Mouse (Mus musculus) megakaryocyte progenitor cell, adult 5-6 weeks (primary cell): ENCODE results near the gene Prune1. TPM values are rescaled to one million over a fixed set of nuclear protein-coding genes. Genes with fewer than 3 reads are reported as not detected.
"Not testable (repeated sequence)": the region's sequence is repeated elsewhere in the genome, so short reads cannot be mapped to it uniquely, and the experiment has no call there.

Experiments
- ATAC-seq: replicated peaks from 2 replicates; pipeline ENCODE4 v1.8.0; 2016; ENCODE audit warnings: mild to moderate bottlenecking, moderate TSS enrichment, inconsistent platforms; ENCODE audit not compliant: poor library complexity
- total RNA-seq, 2 experiments: library from RNA; stranded (forward) in 1 of 2; stranded (reverse) in 1 of 2; fragments of 157-497, 149-512 nt in 1 of 2; fragments of 200-1000 nt in 1 of 2; gene quantifications; 2 replicates each; pipeline versions ENCODE4 v1.2.3 to v1.2.4; 2015 to 2017

Gene Prune1
- total RNA-seq, 2 experiments from 2014 or later, result 7.8 to 15.2 TPM

DNA sequence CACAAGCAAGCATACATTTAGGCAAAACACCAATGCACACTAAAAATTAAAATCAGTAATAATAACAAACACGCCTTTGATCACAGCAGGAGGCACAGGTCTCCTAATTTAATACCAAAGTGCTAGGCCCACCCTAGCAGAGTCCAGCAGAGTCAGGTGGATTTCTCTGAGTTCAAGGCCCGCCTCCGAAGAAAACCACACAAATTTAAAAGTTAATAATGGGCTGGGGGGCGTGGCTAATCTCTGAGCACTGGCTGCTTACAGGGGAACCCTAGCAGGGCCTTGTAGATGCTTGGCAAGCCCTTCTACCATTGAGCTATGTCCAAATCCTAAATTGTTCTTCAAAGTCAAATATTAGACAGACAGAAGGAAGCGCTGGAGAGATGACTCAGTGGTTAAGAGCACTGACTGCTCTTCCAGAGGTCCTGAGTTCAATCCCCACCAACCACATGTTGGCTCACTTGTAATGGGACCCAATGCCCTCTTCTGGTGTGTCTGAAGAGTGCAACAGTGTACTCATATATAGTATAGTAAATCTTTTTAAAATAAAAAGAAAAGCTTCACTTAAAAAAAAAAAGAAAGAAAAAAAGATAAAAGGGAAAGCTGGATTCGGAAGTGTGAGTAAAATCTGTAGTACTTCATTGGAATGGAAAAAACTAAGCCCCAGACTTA lies 63.3 kb downstream of the Prune1 start:
- peak; percentile 35 for ATAC-seq

DNA sequence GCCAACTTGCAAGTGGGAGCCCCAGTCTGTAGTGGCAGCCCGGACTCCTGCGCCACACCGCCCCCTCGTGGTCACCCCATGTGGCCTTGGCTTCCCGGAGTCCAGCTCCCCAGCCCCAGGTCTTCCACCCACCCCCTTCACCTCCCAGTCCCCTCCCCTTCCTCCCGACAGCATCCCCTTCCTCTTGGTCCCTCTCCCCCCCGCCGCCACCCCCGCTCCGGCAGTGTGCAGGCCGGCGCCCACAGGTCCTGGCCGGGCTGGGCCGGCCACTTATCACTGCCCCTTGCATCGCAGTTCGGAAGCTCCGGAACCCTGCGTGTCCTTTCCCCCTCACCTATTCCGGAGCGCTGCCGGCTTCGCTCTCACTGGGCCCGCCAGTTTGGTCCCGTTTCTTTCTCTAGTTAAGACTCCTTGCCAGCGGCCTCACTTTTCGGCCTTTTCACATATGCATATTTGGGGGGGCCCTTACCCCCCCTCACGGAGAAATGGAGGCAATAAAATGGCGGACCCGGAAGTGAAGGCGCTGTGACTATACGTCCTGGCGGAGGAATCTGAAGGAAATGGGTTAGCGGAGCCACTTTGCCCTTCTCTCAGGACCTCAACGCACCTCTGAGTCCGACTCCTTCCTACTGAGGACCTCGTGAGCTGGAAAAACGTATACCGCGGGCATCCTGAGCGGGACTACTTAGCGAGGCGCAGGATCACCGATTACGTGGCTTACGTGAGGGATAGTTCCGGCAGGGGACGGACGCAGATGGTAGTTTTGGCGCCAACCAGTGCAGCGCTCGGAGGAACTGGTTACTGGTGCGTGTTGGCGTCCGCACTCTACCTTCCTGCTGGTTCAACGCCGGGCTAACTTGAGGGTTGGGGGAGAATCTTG lies 64.4 kb downstream of the Prune1 start, which contains the start of gene Gabpb2:
TSS of gene Gabpb2 (minus strand) at position 662 of the 880 bp plus-strand sequence.
- ATAC-seq, result peak; percentile 87

GRCm38 (mm10) chr3:95216655-95217254 lies 65.1 kb downstream of the Prune1 start:
- ATAC-seq, result 0 out of 2 replicates have a peak, but pooled peaks have one; percentile 0

- ATAC-seq, result no peak
Observed at GRCm38 (mm10) chr3:95213609-95213975, 68.3 kb downstream of the Prune1 start.

DNA sequence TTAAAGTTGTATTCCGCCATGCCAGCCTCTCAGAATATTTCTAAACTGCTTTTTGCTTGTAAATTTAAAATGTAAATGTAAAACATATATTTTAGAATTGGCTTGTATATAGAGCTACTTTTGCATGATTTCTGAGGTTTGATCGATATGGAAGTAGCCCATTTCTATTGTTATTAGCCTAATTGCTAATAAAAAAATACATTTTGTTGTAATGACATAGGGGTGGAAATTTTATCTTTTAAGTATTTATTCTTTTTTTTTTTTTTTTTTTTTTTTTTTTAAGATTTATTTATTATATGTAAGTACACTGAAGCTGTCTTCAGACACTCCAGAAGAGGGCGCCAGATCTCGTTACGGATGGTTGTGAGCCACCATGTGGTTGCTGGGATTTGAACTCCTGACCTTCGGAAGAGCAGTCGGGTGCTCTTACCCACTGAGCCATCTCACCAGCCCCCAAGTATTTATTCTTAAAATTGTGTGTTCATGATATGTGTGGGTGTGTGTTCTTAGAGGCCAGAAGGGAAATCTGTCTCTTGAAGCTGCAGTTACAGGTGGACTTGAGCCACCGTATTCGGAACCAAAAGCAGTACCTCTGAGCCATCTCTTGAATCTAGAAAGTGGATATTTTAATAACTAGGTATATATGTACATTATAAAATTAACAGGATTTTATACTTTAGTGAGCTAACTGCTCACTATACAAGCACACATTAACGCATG lies 68.8 kb downstream of the Prune1 start:
- not testable (repeated sequence) for ATAC-seq

GRCm38 (mm10) chr3:95210585-95210984 lies 71.3 kb downstream of the Prune1 start:
- no peak for ATAC-seq

GRCm38 (mm10) chr3:95208286-95208685 lies 73.6 kb downstream of the Prune1 start:
- no peak for ATAC-seq

- ATAC-seq, result no peak
Observed at GRCm38 (mm10) chr3:95203880-95204279, 78.0 kb downstream of the Prune1 start.

Other genes starting within 250 kb of the Prune1 start
- gene Psmd4, start 239.5 kb downstream of the Prune1 start, total RNA-seq (2015), result 91.5 and 116 TPM in 2 replicates
- 233 and 245 TPM in 2 replicates for gene Psmd4, start 239.5 kb downstream of the Prune1 start, total RNA-seq (2017)
- gene Pip5k1a, start 175.1 kb downstream of the Prune1 start, total RNA-seq (2015), result 16.3 and 21.0 TPM in 2 replicates
- 15.5 and 21.8 TPM in 2 replicates for gene Pip5k1a, start 175.1 kb downstream of the Prune1 start, total RNA-seq (2017)
- gene Vps72, start 171.1 kb downstream of the Prune1 start, total RNA-seq (2015), result 40.4 and 47.6 TPM in 2 replicates
- 97.9 and 124 TPM in 2 replicates for gene Vps72, start 171.1 kb downstream of the Prune1 start, total RNA-seq (2017)
- gene Tmod4, start 157.6 kb downstream of the Prune1 start, total RNA-seq (2015), result 1.1 and 2.6 TPM in 2 replicates
- gene Tmod4, start 157.6 kb downstream of the Prune1 start, total RNA-seq (2017), result 2.3 and 2.5 TPM in 2 replicates
- gene Scnm1, start 148.1 kb downstream of the Prune1 start, total RNA-seq (2015), result 43.4 and 45.8 TPM in 2 replicates
- 66.0 and 85.7 TPM in 2 replicates for gene Scnm1, start 148.1 kb downstream of the Prune1 start, total RNA-seq (2017)
- gene Lysmd1, start 148.0 kb downstream of the Prune1 start, total RNA-seq (2015), result 3.1 and 3.6 TPM in 2 replicates
- gene Lysmd1, start 148.0 kb downstream of the Prune1 start, total RNA-seq (2017), result 3.8 and 4.3 TPM in 2 replicates
- gene Tnfaip8l2, start 139.7 kb downstream of the Prune1 start, total RNA-seq (2015), result 17.9 and 18.7 TPM in 2 replicates
- 17.8 and 25.1 TPM in 2 replicates for gene Tnfaip8l2, start 139.7 kb downstream of the Prune1 start, total RNA-seq (2017)
- 0.05 and 0.07 TPM in 2 replicates for gene Sema6c, start 121.6 kb downstream of the Prune1 start, total RNA-seq (2015)
- not detected in 2 replicates for gene Sema6c, start 121.6 kb downstream of the Prune1 start, total RNA-seq (2017)
- 28.5 and 29.3 TPM in 2 replicates for gene Gabpb2, start 64.2 kb downstream of the Prune1 start, total RNA-seq (2015)
- gene Gabpb2, start 64.2 kb downstream of the Prune1 start, total RNA-seq (2017), result 43.1 and 57.7 TPM in 2 replicates
- 56.2 and 56.7 TPM in 2 replicates for gene Cdc42se1, start 53.3 kb downstream of the Prune1 start, total RNA-seq (2015)
- gene Cdc42se1, start 53.3 kb downstream of the Prune1 start, total RNA-seq (2017), result 52.5 and 60.3 TPM in 2 replicates
- gene Mllt11, start 49.9 kb downstream of the Prune1 start, total RNA-seq (2015), result 4.6 and 5.8 TPM in 2 replicates
- gene Mllt11, start 49.9 kb downstream of the Prune1 start, total RNA-seq (2017), result 4.9 and 5.5 TPM in 2 replicates
- gene Gm128, start 40.5 kb downstream of the Prune1 start, total RNA-seq (2015), result 1.0 and 1.4 TPM in 2 replicates
- gene Gm128, start 40.5 kb downstream of the Prune1 start, total RNA-seq (2017), result 0.34 and 0.46 TPM in 2 replicates
- not detected in 2 replicates for gene Bnipl, start 30.9 kb downstream of the Prune1 start, total RNA-seq (2015)
- not detected in 2 replicates for gene Bnipl, start 30.9 kb downstream of the Prune1 start, total RNA-seq (2017)
- 30.9 and 33.2 TPM in 2 replicates for gene Mindy1, start 731 bp downstream of the Prune1 start, total RNA-seq (2015)
- gene Mindy1, start 731 bp downstream of the Prune1 start, total RNA-seq (2017), result 22.7 and 23.6 TPM in 2 replicates
- 11.2 and 15.9 TPM in 2 replicates for gene Anxa9, start 25.1 kb upstream of the Prune1 start, total RNA-seq (2015)
- 5.5 and 7.0 TPM in 2 replicates for gene Anxa9, start 25.1 kb upstream of the Prune1 start, total RNA-seq (2017)
- 193 and 203 TPM in 2 replicates for gene Cers2, start 32.7 kb upstream of the Prune1 start, total RNA-seq (2015)
- 91.3 and 98.4 TPM in 2 replicates for gene Cers2, start 32.7 kb upstream of the Prune1 start, total RNA-seq (2017)
- gene Setdb1, start 75.1 kb upstream of the Prune1 start, total RNA-seq (2015), result 37.0 and 37.8 TPM in 2 replicates
- 31.5 and 34.7 TPM in 2 replicates for gene Setdb1, start 75.1 kb upstream of the Prune1 start, total RNA-seq (2017)
- not detected in 2 replicates for gene 4930558C23Rik, start 120.8 kb upstream of the Prune1 start, total RNA-seq (2015)
- not detected in 2 replicates for gene 4930558C23Rik, start 120.8 kb upstream of the Prune1 start, total RNA-seq (2017)
- gene Arnt, start 152.3 kb upstream of the Prune1 start, total RNA-seq (2015), result 19.3 and 23.6 TPM in 2 replicates
- 14.7 and 21.4 TPM in 2 replicates for gene Arnt, start 152.3 kb upstream of the Prune1 start, total RNA-seq (2017)
- gene Ctsk, start 217.2 kb upstream of the Prune1 start, total RNA-seq (2015), result 0.17 and 0.49 TPM in 2 replicates
- not detected in 2 replicates for gene Ctsk, start 217.2 kb upstream of the Prune1 start, total RNA-seq (2017)
- 43.7 and 64.7 TPM in 2 replicates for gene Ctss, start 244.7 kb upstream of the Prune1 start, total RNA-seq (2015)
- 73.6 and 105 TPM in 2 replicates for gene Ctss, start 244.7 kb upstream of the Prune1 start, total RNA-seq (2017)